Mouse (Mus musculus): ENCODE data around the gene Kcnj10.

GRCm38 (mm10) chr1:172311248-172311906, 29.6 kb upstream of the Kcnj10 start:
- TF ChIP-seq POLR2A (IDR thresholded peaks at IDR 0.05; ENCODE audit: control insufficient read depth, extremely low read depth, insufficient read depth, low read length, poor library complexity): no peak
- TF ChIP-seq CTCF (IDR thresholded peaks at IDR 0.05; ENCODE audit: borderline replicate concordance, control insufficient read depth, extremely low read depth, insufficient read depth, low read length, poor library complexity): no peak
